Mouse (Mus musculus): ENCODE measurements at regions not wholly inside any gene's neighbourhood (a gene's known extent, or its start where the extent isn't known, plus 50 kb on each side); places are given as distances from the start of the nearest gene placed in this dataset.

GRCm38 (mm10) chr2:79527529-79527928 lies 70.9 kb upstream of the Cerkl start:
- no peak for TF ChIP-seq CTCF (IDR thresholded peaks at IDR 0.05; ENCODE audit: low read depth)
- no peak for TF ChIP-seq EP300 (IDR thresholded peaks at IDR 0.05; ENCODE audit: low read depth)
